Mouse (Mus musculus) urinary bladder, postnatal 25 days (tissue): Measurements from ENCODE around the gene Nuak2.

Experiments
- DNase-seq: peaks from one replicate; pipeline ENCODE4 v3.0.0; 2022; ENCODE audit warnings: low spot score

Gene Nuak2

GRCm38 (mm10) chr1:132377811-132378210 lies 61.9 kb downstream of the Nuak2 start:
- no peak for DNase-seq

DNA sequence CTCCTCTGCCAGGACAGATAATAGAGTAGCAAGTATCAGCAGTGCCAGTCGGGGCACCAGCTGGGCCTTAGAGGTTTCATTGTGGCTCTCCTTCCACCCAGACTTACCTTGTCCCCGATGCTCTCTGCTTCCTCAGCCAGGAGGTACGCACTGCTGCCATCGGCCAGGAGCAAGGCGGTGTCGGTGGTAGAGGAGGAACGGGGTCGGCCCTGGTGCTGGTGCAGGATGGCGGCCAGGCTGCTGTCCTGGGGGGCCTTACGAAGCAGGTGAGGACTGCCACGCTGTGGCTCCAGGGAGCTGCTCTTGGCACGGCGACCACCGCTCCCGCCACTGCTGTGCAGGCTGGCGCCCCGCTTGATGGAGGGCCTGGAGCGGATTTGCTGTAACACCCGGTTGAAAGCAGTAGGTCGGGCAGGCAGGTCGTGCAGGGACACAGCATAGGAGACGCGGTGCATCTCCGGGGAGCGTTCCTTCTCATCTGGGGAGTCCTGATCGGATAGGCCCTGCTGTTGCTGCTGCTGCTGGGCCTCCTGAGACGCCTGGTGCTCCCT lies 64.7 kb downstream of the Nuak2 start:
- DNase-seq: no peak

DNA sequence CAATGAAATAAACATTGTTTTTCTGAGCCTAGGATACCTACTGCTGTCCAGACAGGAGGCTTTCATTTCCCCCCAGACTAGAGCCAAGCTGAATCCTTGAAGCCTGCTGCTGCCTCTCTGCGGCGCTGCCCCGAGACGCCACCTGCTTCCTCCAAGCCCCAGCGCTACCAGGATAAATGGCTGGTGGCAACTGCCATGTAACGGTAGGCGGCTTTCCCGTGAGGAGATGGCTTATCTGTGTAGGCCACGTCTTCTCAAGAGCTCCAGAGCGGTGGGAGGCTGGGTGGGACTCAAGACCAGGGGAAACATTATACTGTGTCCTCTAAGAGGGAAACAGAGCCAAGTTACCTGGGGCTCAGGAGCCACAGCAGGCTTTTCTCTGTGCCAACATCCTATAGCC lies 66.0 kb downstream of the Nuak2 start:
- no peak for DNase-seq
